Mouse (Mus musculus) G1E-ER4 (cell line): ENCODE measurements around the gene Med26. TPM values are rescaled to one million over a fixed set of nuclear protein-coding genes. Genes with fewer than 3 reads are reported as not detected.

Experiments used
- GATA1 ChIP-seq: IDR thresholded peaks from one replicate; pipeline ENCODE4 v1.8.0; 2012; ENCODE audit warnings: low read length, inconsistent platforms
- polyA plus RNA-seq: library from polyadenylated mRNA; stranded (reverse); fragments of >175 nt; gene quantifications from 2 replicates; pipeline ENCODE4 v1.2.3, GENCODE M21; 2012

Med26 gene
- polyA plus RNA-seq, 1 experiment = 54.4 TPM

DNA sequence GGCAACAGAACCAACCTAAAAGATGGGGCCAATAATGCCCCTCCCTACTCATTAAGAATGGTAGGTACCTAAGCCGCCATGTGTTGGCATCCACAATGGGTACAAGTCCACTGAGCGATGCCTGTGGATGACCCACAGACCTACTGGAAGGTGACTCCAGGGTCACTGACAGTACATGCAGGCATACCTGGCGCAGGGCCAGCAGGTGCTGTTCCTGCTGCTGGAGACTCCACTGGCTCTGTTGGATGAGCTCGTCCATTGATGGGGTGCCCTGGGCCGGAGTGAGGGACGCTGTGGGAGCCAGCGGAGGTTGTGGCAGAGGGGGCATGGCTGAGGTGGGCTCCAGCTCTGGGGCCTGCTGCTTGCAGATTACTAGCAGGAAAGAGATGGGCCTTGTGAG, 77.4 kb downstream of the Med26 start:
- TF ChIP-seq GATA1 = no peak

DNA sequence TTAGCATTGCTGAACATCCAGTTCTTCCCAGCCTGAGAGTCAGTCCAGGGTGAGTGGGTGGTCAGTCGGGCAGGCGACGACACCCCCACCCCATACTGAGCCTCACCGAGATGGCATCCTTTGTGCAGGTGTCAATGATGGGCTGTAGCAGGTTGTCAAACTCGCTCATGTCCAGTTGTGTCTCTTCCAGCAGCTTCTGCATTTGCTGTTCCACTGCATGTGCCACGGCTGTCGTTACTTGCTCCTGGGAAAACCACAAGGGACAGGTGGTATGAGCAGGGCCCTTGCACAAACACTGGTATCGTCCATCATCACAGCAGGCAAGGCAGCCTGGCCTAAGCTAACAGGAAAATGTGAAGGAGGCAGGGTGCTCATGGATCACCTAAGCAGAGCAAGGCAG, 78.1 kb downstream of the Med26 start:
- TF ChIP-seq GATA1 = no peak

DNA sequence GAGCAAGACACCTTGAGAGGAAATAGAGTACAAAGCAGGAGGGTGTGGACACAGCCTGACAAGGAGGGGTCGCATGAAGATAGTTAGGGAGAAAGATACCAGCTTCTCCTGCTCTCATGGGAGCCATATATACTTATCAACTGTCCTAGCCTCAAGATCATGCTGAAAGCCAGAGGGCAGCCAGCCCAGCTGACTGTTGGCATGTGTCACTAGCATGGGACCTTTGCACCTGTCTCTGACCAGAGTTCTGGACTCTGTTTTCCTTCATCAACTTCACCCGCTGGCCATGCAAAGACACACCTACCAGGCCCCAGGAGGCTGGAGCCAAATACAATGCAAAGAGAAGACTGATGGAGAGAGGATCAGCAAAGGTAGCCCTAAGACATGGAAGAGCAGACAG, 78.8 kb downstream of the Med26 start:
- TF ChIP-seq GATA1 = no peak

DNA sequence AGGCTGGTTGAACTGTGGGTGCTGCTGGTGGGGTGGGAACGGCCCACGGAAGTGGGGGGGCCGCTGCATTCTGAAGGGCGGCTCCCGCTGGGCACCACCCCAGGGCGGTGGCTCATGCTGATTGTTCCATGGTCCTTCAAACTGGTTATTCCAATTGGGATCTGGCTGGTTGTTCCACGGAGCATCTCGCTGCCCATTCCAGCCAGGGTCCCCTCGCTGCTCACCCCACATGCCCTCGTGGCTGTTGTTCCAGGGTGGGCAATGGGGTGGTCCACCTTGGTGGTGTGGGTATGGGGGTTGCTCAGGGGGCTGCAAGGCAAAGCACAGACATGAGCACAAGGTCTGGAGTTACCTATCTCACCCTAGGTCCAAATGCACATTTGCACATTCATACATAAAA, 83.9 kb downstream of the Med26 start:
- no peak for TF ChIP-seq GATA1

DNA sequence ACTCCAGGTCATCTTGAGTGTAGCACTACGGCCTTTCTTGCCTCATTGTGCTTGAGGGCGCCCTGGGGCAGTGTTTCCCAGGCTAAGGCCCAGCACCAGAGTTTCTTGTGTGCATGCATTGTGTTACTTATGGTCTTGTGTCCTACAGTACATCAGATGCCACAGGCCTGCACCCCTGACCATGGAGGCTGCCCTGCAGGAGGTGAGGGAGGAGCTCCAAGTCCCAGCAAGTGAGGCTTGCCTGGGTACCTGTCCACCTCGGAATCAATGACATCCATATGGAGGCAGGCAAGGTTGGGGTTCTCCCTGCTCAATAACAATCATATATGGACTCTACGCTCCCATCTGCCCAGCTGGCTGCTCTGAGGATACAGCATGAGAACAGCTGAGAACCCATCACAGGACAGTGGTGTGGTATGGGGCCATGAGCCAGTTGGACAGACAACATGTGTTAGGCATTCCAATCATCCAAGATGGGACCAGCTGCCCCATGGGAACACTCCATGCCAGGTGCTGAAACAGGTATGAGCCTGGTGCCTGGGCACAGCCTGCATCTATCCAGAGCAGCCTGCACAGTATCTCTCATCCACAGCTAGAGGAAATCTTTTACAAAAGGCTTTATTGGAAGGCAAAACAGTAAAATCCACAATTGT, 88.1 kb downstream of the Med26 start:
- no peak for TF ChIP-seq GATA1

DNA sequence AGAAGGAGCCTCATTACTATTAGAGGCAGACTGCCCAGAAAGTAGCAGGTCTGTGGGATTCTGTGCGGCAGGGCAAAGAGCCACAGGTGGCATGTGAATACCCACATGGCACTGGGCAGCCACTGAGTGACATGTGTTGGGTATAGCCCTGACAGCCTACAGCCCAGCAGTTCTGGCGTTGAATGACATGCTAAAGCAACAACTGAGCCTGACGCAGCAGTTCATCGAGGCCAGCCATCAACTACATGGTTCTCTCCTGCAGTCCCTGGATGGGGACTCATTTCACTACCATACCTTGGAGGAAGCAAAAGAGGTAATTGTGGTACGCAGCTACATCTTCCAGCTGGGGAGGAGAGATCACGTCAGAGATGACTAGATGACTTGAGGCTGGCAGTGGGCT, 89.6 kb downstream of the Med26 start:
- TF ChIP-seq GATA1 = no peak

DNA sequence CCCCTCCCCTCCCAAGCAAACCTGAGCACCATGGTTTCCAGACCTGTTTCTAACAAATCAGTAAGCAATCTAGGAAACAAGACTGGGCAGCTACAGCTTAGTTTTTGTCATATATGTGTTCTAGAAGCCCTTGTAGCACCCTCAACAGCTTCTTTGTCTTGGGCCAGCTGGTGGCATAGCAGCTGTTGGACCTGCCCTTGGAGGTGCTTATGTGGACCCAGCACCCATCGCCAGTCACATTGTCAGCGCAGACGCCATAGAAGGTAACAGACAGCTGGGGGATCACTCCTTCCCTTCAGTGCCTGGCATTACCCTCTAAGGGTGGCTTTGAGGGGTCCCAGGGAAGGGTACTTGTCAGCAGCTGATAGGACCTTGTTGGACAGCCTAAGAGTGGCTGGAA, 90.3 kb downstream of the Med26 start:
- TF ChIP-seq GATA1 = no peak

DNA sequence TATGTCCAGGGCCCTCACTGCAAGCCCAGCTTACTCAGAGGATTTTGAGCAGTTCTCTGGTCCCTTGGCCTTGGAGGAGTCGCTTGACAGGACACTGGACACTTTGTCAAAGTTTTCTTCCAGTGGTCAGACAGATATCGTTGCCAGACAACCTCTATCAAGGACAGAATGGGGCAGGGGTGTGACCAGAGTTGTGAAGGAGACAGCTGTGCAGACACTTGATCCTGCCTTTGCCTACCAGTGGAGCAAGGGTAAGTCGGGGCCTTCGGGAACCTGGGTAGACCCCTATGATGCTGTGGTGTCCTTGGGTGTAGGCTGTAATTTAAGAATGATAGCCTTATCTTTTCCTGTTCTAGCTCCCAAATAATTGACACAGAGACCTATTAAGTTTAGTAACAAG, 92.8 kb downstream of the Med26 start:
- TF ChIP-seq GATA1 = no peak

DNA sequence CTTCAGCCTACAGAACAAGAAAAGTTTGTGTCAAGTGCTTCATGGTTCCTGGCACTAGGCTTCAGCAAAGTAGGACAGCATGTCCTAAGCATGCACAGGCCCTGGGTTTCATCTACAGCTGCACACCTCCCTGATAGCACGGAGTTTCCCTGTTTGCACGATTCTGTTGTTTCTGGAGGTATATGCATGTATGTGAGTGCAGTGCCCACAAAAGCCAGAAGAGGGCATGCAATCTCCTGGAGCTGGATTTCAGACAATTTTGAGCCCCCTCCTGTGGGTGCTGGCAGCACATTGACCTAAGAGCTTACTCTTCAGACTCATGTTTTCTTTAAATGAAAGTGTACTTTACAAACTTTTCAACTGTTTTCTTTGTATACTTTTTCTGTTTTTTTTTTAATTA, 94.2 kb downstream of the Med26 start:
- TF ChIP-seq GATA1 = no peak

DNA sequence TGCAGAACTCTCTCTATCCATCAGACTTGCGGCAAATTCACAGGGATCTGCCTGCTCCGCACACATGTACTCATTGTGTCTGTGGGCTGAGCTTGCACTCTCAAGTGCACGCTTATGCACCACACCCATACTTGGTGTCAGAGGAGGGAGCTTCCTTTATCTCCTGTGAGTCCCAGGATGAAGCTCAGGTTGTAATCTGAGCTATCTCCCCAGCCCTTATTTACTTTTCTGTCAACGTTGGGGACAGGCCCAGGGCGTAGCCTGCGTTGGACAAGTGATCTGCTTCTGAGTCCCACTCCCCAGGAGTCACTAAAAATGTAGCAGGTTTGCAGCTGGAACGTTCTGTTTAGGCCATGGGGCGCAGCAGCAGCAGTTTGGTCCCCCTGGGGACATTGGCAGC, 96.6 kb downstream of the Med26 start:
- TF ChIP-seq GATA1 = no peak

DNA sequence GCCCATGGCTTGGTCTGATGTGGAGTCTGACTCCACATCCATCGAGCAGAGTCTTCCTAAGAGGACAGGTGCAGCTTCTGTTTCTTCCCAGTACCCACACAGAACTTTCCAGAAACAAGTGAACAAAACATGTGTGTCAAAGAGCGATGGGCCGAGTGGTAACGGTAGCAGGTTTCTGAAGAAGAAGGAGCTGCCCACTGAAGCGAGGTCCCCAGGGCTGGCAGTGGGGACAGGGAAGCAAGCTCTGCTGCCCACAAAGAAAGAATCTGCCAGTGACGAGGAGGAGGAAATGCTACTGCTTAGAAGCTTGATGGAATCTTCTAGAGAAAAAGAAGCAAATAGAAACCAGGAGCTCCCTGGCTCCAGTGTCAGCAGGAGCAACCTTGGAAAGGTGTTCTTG, 103.0 kb downstream of the Med26 start:
- no peak for TF ChIP-seq GATA1

Other genes with a start within 250 kb of the Med26 start
- 179 and 219 TPM in 2 replicates for gene Gm10282, start 243.0 kb downstream of the Med26 start, polyA plus RNA-seq
- 0.06 and 0.12 TPM in 2 replicates for gene Klf2, start 229.2 kb downstream of the Med26 start, polyA plus RNA-seq
- 7.4 and 14.4 TPM in 2 replicates for gene Eps15l1, start 126.8 kb downstream of the Med26 start, polyA plus RNA-seq
- 0.03 and 0.16 TPM in 2 replicates for gene Calr3, start 104.4 kb downstream of the Med26 start, polyA plus RNA-seq
- 4.8 and 5.6 TPM in 2 replicates for gene 1700030K09Rik, start 104.4 kb downstream of the Med26 start, polyA plus RNA-seq
- gene Cherp, start 73.0 kb downstream of the Med26 start, polyA plus RNA-seq = 273 and 274 TPM in 2 replicates
- 8.7 and 9.8 TPM in 2 replicates for gene Slc35e1, start 55.7 kb downstream of the Med26 start, polyA plus RNA-seq
- 9.3 and 11.3 TPM in 2 replicates for gene Smim7, start 22.8 kb upstream of the Med26 start, polyA plus RNA-seq
- 1.4 and 1.5 TPM in 2 replicates for gene Tmem38a, start 23.8 kb upstream of the Med26 start, polyA plus RNA-seq
- gene Nwd1, start 98.4 kb upstream of the Med26 start, polyA plus RNA-seq = 0.01 TPM in 1 of 2 replicates, not detected in the other
- gene Sin3b, start 175.0 kb upstream of the Med26 start, polyA plus RNA-seq = 57.0 and 57.3 TPM in 2 replicates
- 1.4 and 1.7 TPM in 2 replicates for gene F2rl3, start 213.6 kb upstream of the Med26 start, polyA plus RNA-seq